Mouse (Mus musculus) CD8-positive naive resting alpha-beta T cell, adult 2 months (primary cell): ENCODE results near the gene Ric3.

Experiments
- DNase-seq, 2 experiments: peaks; one replicate each; pipeline ENCODE4 v3.0.0; 2022; ENCODE audit warnings: low read depth in 2 of 2, low spot score in 2 of 2

The Ric3 gene

GRCm38 (mm10) chr7:109050831-109051230, 32.3 kb downstream of the Ric3 start:
- no peak for DNase-seq

GRCm38 (mm10) chr7:109045876-109046275, 37.3 kb downstream of the Ric3 start:
- no peak for DNase-seq

GRCm38 (mm10) chr7:109039445-109039844, 43.7 kb downstream of the Ric3 start:
- DNase-seq = no peak

GRCm38 (mm10) chr7:109038987-109039386, 44.1 kb downstream of the Ric3 start:
- DNase-seq = no peak

- no peak for DNase-seq
These were observed 44.9 kb downstream of the Ric3 start for GRCm38 (mm10) chr7:109038121-109038735.

GRCm38 (mm10) chr7:109032054-109032453, 51.1 kb downstream of the Ric3 start:
- DNase-seq = no peak

- DNase-seq = no peak
These were observed 51.8 kb downstream of the Ric3 start for GRCm38 (mm10) chr7:109031331-109031730.

- DNase-seq = no peak
These were observed 53.1 kb downstream of the Ric3 start for GRCm38 (mm10) chr7:109029961-109030465.

- peak in 1 of 2 experiments; percentile 7 for DNase-seq
These were observed 54.9 kb downstream of the Ric3 start for GRCm38 (mm10) chr7:109028204-109028603.

- DNase-seq = no peak
These were observed 55.4 kb downstream of the Ric3 start for GRCm38 (mm10) chr7:109027721-109028120.

GRCm38 (mm10) chr7:109026976-109027375, 56.2 kb downstream of the Ric3 start:
- DNase-seq = no peak

GRCm38 (mm10) chr7:109025743-109026142, 57.4 kb downstream of the Ric3 start:
- DNase-seq = no peak

- peak in 1 of 2 experiments; percentile 20 for DNase-seq
These were observed 61.7 kb downstream of the Ric3 start for GRCm38 (mm10) chr7:109021428-109021827.

- no peak for DNase-seq
These were observed 63.9 kb downstream of the Ric3 start for GRCm38 (mm10) chr7:109019243-109019642.

GRCm38 (mm10) chr7:109016378-109016923, 66.7 kb downstream of the Ric3 start:
- no peak for DNase-seq

- no peak for DNase-seq
These were observed 68.3 kb downstream of the Ric3 start for GRCm38 (mm10) chr7:109014851-109015250.

GRCm38 (mm10) chr7:109012998-109013625, 70.0 kb downstream of the Ric3 start:
- no peak for DNase-seq

GRCm38 (mm10) chr7:109012575-109012974, 70.6 kb downstream of the Ric3 start:
- no peak for DNase-seq

GRCm38 (mm10) chr7:109011596-109012180, 71.4 kb downstream of the Ric3 start:
- DNase-seq = no peak

- DNase-seq = no peak
These were observed 72.2 kb downstream of the Ric3 start for GRCm38 (mm10) chr7:109010720-109011595.

- no peak for DNase-seq
These were observed 73.9 kb downstream of the Ric3 start for GRCm38 (mm10) chr7:109009260-109009659.
